Mouse (Mus musculus) heart, postnatal 0 days (tissue): ENCODE measurements around the gene Gja4.

Experiments
- CTCF ChIP-seq: IDR thresholded peaks from 2 replicates; pipeline ENCODE4 v1.5.1; 2016; ENCODE audit warnings: antibody characterized with exemption, control low read depth, low read depth
- EP300 ChIP-seq: IDR thresholded peaks from 2 replicates; pipeline ENCODE4 v1.6.1; 2016; ENCODE audit warnings: antibody characterized with exemption, low read depth

DNA sequence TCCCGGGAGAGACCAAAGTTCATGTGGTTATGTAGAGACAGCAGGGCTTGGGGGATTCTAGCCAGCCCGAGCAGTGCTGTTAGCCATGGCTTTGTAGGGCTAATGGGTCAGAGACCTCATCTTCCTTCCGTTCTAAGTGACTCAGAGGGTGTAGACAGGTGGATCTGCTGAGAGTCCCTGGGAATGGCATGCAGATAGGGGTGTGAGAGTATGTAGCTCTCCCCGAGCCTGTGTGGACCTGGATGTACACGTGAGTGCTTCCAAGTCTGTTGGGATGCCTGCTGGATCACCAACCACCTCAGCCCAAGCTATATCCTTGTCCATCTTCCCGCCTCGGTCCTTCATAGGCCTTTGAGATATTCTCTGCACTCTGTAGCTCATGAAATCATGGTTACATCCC, 14.5 kb upstream of the Gja4 start:
- TF ChIP-seq CTCF (no peak), EP300 (no peak)
